Mouse (Mus musculus) hindbrain, embryonic 11.5 days (tissue): ENCODE measurements at regions not wholly inside any gene's neighbourhood (a gene's known extent, or its start where the extent isn't known, plus 50 kb on each side); places are given as distances from the start of the nearest gene placed in this dataset.

Experiments used
- ATAC-seq: fragments of 200-750 bp; cut with Nextera tagmentation; 2 replicates; pipeline ENCODE4 v1.8.0; 2017; ENCODE audit warnings: mild to moderate bottlenecking, moderate TSS enrichment, moderate library complexity; ENCODE audit not compliant: low FRiP score
- DNase-seq: peaks from one replicate; pipeline ENCODE4 v3.0.0-alpha.2; 2015; ENCODE audit warnings: low spot score
- H3K27ac ChIP-seq: fragments of 300-500 bp; sonication (generic); 2 replicates; pipeline ENCODE4 v1.5.1; 2014; ENCODE audit warnings: mild to moderate bottlenecking, low read depth, low read length
- H3K27me3 ChIP-seq: fragments of 300-500 bp; sonication (generic); 2 replicates; pipeline ENCODE4 v1.6.1; 2014; ENCODE audit warnings: mild to moderate bottlenecking, low read length, moderate library complexity, mixed read lengths; ENCODE audit not compliant: control insufficient read depth, insufficient read depth
- H3K36me3 ChIP-seq: fragments of 300-500 bp; sonication (generic); 2 replicates; pipeline ENCODE4 v1.6.1; 2014; ENCODE audit warnings: mild to moderate bottlenecking, low read length, moderate library complexity, mixed read lengths; ENCODE audit not compliant: control insufficient read depth, insufficient read depth
- H3K4me1 ChIP-seq: fragments of 300-500 bp; sonication (generic); replicated peaks from 2 replicates; pipeline ENCODE4 v1.6.1; 2014; ENCODE audit warnings: low read length, mixed read lengths; ENCODE audit not compliant: control insufficient read depth, insufficient read depth
- H3K4me2 ChIP-seq: fragments of 300-500 bp; sonication (generic); replicated peaks from 2 replicates; pipeline ENCODE4 v1.6.1; 2014; ENCODE audit warnings: mild to moderate bottlenecking, low read depth, low read length
- H3K4me3 ChIP-seq: fragments of 300-500 bp; sonication (generic); 2 replicates; pipeline ENCODE4 v1.5.1; 2014; ENCODE audit warnings: low read depth, low read length
- H3K9ac ChIP-seq: fragments of 300-500 bp; sonication (generic); 2 replicates; pipeline ENCODE4 v1.6.1; 2014; ENCODE audit warnings: low read depth, low read length
- H3K9me3 ChIP-seq: fragments of 300-500 bp; sonication (generic); 2 replicates; pipeline ENCODE4 v1.6.1; 2016; ENCODE audit warnings: low read length; ENCODE audit not compliant: control insufficient read depth
- WGBS: fragments of 180-500 bp; shearing (Covaris S2); extraction: QIAGEN DNeasy Blood & Tissue Kit; methylation state at CpG from one replicate; pipeline ENCODE4 v1.1.7; 2014; 5-methylcytosine and 5-hydroxymethylcytosine counted together

- H3K27me3 ChIP-seq = no peaks in the 10 kb centered on the region
These were observed 94.9 kb upstream of the H2al1a start for GRCm38 (mm10) chrX:11204135-11204534.

GRCm38 (mm10) chrX:11209895-11210294 lies 89.2 kb upstream of the H2al1a start:
- no peaks in the 10 kb centered on the region for H3K36me3 ChIP-seq
- H3K9me3 ChIP-seq = no peaks in the 10 kb centered on the region
- WGBS = 84% methylated on average over 5 of the region's 5 CpGs
- H3K9ac ChIP-seq = no peak overlapping the region
- no peaks in the 10 kb centered on the region for H3K27me3 ChIP-seq
- H3K27ac ChIP-seq = no peak overlapping the region
- no peak overlapping the region for H3K4me2 ChIP-seq
- no peaks in the 10 kb centered on the region for H3K4me1 ChIP-seq
- H3K4me3 ChIP-seq = no peak overlapping the region
- no peak for DNase-seq
- ATAC-seq = no peak

More at GRCm38 (mm10) chrX:11204135-11204534, 94.9 kb upstream of the H2al1a start:
- WGBS = 89% methylated on average over 2 of the region's 2 CpGs
- no peak overlapping the region for H3K4me3 ChIP-seq
- H3K9me3 ChIP-seq = no peaks in the 10 kb centered on the region
- H3K4me2 ChIP-seq = no peak overlapping the region
- ATAC-seq (no peak), DNase-seq (no peak)
- no peaks in the 10 kb centered on the region for H3K4me1 ChIP-seq
- no peak overlapping the region for H3K9ac ChIP-seq
- no peaks in the 10 kb centered on the region for H3K36me3 ChIP-seq
- H3K27ac ChIP-seq = no peak overlapping the region

- DNase-seq (no peak), ATAC-seq (no peak)
- no peak overlapping the region for H3K4me2 ChIP-seq
- H3K9me3 ChIP-seq = no peaks in the 10 kb centered on the region
- H3K27me3 ChIP-seq = no peaks in the 10 kb centered on the region
- H3K27ac ChIP-seq = no peak overlapping the region
- no peaks in the 10 kb centered on the region for H3K4me1 ChIP-seq
- no peak overlapping the region for H3K4me3 ChIP-seq
- H3K36me3 ChIP-seq = no peaks in the 10 kb centered on the region
- no peak overlapping the region for H3K9ac ChIP-seq
- WGBS = 77% methylated on average over 1 of the region's 1 CpGs
These were observed 86.2 kb upstream of the H2al1a start for GRCm38 (mm10) chrX:11212811-11213210.

- no peak for ATAC-seq
- H3K9me3 ChIP-seq = no peaks in the 10 kb centered on the region
- no peaks in the 10 kb centered on the region for H3K36me3 ChIP-seq
- no peak overlapping the region for H3K9ac ChIP-seq
- H3K27ac ChIP-seq = no peak overlapping the region
- no peaks in the 10 kb centered on the region for H3K27me3 ChIP-seq
- H3K4me1 ChIP-seq = no peaks in the 10 kb centered on the region
- 64% methylated on average over 3 of the region's 3 CpGs for WGBS
- H3K4me3 ChIP-seq = no peak overlapping the region
- no peak overlapping the region for H3K4me2 ChIP-seq
- peak; percentile 44 for DNase-seq
These were observed 85.6 kb upstream of the H2al1a start for GRCm38 (mm10) chrX:11213492-11213891.

GRCm38 (mm10) chrX:11239066-11239465 lies 60.0 kb upstream of the H2al1a start:
- WGBS = 88% methylated on average over 1 of the region's 1 CpGs
- Histone ChIP-seq H3K27me3 (no peaks in the 10 kb centered on the region), H3K36me3 (no peaks in the 10 kb centered on the region), H3K4me2 (no peak overlapping the region), H3K9me3 (no peaks in the 10 kb centered on the region), H3K4me1 (no peaks in the 10 kb centered on the region), H3K9ac (no peak overlapping the region), H3K4me3 (no peak overlapping the region), H3K27ac (no peak overlapping the region)
- DNase-seq (no peak), ATAC-seq (no peak)

- Histone ChIP-seq H3K36me3 (no peaks in the 10 kb centered on the region), H3K4me3 (no peak overlapping the region), H3K9ac (no peak overlapping the region), H3K9me3 (no peaks in the 10 kb centered on the region), H3K4me1 (no peaks in the 10 kb centered on the region), H3K4me2 (no peak overlapping the region), H3K27me3 (no peaks in the 10 kb centered on the region), H3K27ac (no peak overlapping the region)
- 92% methylated on average over 3 of the region's 3 CpGs for WGBS
- ATAC-seq (no peak), DNase-seq (no peak)
These were observed 53.5 kb upstream of the H2al1a start for GRCm38 (mm10) chrX:11245576-11245975.
